Mouse (Mus musculus): ENCODE measurements at regions not wholly inside any gene's neighbourhood (a gene's known extent, or its start where the extent isn't known, plus 50 kb on each side); places are given as distances from the start of the nearest gene placed in this dataset.

- DNase-seq: no peak
Observed at GRCm38 (mm10) chr8:49845575-49845974, 1001.8 kb upstream of the Tenm3 start.

GRCm38 (mm10) chr8:49831970-49832369 is 988.2 kb upstream of the Tenm3 start:
- no peak for DNase-seq

- DNase-seq: peak in 1 of 2 experiments; percentile 20
Observed at GRCm38 (mm10) chr8:49829345-49829744, 985.6 kb upstream of the Tenm3 start.

- no peak for DNase-seq
Observed at GRCm38 (mm10) chr8:49826231-49826630, 982.5 kb upstream of the Tenm3 start.

DNA sequence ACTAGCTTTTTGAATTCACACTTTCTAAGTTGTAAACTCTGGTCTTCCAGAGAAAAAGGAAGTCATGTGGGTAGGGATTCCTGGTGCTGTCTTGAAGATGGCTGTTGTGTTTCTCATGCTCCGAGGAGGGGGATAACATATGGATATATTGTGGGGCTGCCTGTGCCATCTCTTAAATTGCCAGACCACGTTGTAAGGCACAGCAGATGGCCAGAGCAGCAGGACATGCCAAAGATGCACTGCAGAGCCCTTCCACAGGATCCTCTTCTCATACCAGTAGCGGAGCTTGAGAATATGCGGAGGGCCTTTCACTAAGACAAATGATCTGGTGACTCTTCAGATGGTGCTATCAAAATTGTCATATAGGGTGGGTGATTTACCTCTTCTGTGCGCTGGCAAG is 981.2 kb upstream of the Tenm3 start:
- no peak for DNase-seq

DNA sequence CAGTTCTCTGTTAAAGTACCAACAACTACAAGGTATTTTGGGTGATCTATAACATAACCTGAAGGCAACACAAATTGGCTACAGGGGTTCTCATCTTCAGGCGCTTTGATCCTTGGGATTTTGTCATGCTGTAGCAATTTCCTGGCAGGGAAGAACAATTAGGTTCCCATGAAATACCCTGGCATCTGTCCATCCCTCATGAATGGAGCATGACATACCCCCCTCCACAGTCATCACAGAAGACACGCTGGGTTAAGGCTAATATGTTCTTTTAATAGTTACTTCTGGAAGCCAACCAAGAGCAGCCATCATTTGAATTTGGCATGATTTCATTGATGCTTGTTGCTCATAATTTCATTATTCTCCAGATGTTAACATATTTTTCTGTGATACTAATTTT is 979.0 kb upstream of the Tenm3 start:
- no peak for DNase-seq

DNA sequence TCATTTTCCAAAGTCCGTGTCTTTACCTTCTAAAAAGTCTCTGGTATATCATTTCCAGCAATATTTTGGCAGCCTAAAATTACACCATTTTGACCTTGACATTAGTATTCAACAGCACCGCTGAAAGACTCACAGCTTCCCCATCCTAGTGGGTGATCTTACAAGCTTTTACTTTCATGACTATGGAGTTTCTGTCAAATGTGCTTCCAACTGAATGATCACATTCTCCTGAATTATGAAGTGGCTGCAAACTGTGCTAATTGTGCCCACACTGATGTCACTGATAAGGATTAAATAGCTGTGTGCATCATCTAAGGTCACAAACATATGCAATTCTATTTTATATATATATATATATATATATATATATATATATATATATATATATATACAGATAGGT is 955.5 kb upstream of the Tenm3 start:
- no peak for DNase-seq

- DNase-seq: no peak
Observed at GRCm38 (mm10) chr8:49796741-49797140, 953.0 kb upstream of the Tenm3 start.

DNA sequence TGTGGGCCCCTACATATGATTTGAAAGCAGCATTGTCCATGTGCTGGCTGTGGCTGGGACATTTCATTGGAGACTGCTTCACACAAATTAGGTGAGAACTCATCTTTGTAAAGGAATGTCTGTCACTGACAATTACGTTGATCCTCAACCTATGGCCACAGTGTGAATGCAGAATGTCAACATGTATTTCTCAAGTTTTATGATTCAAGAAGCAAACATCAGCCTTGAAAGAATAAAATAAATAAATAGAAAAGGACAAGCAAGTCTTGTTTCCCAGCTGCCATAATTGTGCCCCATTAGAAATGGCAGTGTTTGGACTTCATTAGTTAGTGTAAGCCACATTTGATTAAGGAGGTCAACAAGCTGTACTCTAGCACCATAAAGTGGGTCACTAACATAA is 950.7 kb upstream of the Tenm3 start:
- DNase-seq: no peak

- DNase-seq: no peak
Observed at GRCm38 (mm10) chr8:49769829-49770228, 926.1 kb upstream of the Tenm3 start.

GRCm38 (mm10) chr8:49738043-49738442 is 894.3 kb upstream of the Tenm3 start:
- no peak for DNase-seq

GRCm38 (mm10) chr8:49729156-49729555 is 885.4 kb upstream of the Tenm3 start:
- DNase-seq: no peak

- DNase-seq: no peak
Observed at GRCm38 (mm10) chr8:49712371-49712770, 868.6 kb upstream of the Tenm3 start.

- DNase-seq: no peak
Observed at GRCm38 (mm10) chr8:49708701-49709100, 865.0 kb upstream of the Tenm3 start.

DNA sequence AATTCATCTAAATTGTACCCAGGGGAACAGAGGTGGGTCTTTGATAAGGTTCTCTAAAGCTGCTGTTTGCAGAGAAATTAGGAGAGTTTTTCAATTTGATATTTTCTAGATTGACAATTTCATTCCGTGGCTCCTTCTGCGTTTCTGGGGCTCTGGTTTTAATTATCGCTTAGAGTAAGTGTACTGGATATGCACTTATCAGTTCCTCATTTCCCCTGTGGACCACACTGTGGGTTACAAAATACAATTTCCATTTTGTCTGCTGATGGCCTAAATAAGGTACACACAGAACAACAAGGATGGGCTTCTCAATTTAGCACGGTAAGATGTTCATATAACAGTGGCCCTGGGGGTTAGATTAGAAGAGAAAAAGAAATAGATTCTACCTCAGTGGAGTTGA is 855.3 kb upstream of the Tenm3 start:
- no peak for DNase-seq

GRCm38 (mm10) chr8:49696709-49697108 is 853.0 kb upstream of the Tenm3 start:
- DNase-seq: no peak
